Mouse (Mus musculus) left cerebral cortex, postnatal 36 days (tissue): Measurements from ENCODE around the gene Arhgef18. TPM values are rescaled to one million over a fixed set of nuclear protein-coding genes. Genes with fewer than 3 reads are reported as not detected.

Experiments used
- DNase-seq, 2 experiments: peaks; one replicate each; pipeline ENCODE4 v3.0.0; 2021 to 2022; ENCODE audit warnings: low spot score in 2 of 2, mixed read lengths in 1 of 2
- intact Hi-C: fragments of 180-260 bp; cut with DNase I; formaldehyde crosslinking; loops from one replicate; pipeline ENCODE4 v1.15.1; 2025
- total RNA-seq, 2 experiments: library from RNA; stranded (reverse); gene quantifications; 2 replicates each; pipeline ENCODE4 v1.2.3; 2021

The Arhgef18 gene
- total RNA-seq, 2 experiments from 2014 or later: 45.1 to 51.1 TPM

- DNase-seq: no peak
- intact Hi-C loops: no loop called here
Measured at GRCm38 (mm10) chr8:3436492-3436891, 43.7 kb downstream of the Arhgef18 start.

GRCm38 (mm10) chr8:3439510-3439909 is 46.7 kb downstream of the Arhgef18 start:
- no peak for DNase-seq
- intact Hi-C loops: no loop called here

- no peak for DNase-seq
- intact Hi-C loops: no loop called here
Measured at GRCm38 (mm10) chr8:3449226-3449625, 56.4 kb downstream of the Arhgef18 start.

- intact Hi-C loops: loop anchor here (10.0 kb wide), 1 partner anchor 96 kb away; the partner anchor contains the start of gene A430078G23Rik
- DNase-seq: peak; percentile 30 to 34
Measured at GRCm38 (mm10) chr8:3450670-3451069, 57.9 kb downstream of the Arhgef18 start.

- intact Hi-C loops: loop anchor here (10.0 kb wide), 1 partner anchor 97 kb away; the partner anchor contains the start of gene A430078G23Rik
- DNase-seq: no peak
Measured at GRCm38 (mm10) chr8:3451992-3452391, 59.2 kb downstream of the Arhgef18 start.

- intact Hi-C loops: no loop called here
- DNase-seq: no peak
Measured at GRCm38 (mm10) chr8:3463248-3463647, 70.4 kb downstream of the Arhgef18 start.

GRCm38 (mm10) chr8:3464309-3464708 is 71.5 kb downstream of the Arhgef18 start:
- no peak for DNase-seq
- intact Hi-C loops: no loop called here

- DNase-seq: peak; percentile 74 to 82
- intact Hi-C loops: no loop called here
Measured at GRCm38 (mm10) chr8:3467006-3467885, 74.4 kb downstream of the Arhgef18 start, which contains the start of gene Pex11g. Gene Pex11g, minus strand, starts transcription at chr8:3467680.

GRCm38 (mm10) chr8:3467886-3468545 is 75.2 kb downstream of the Arhgef18 start:
- no peak for DNase-seq
- intact Hi-C loops: no loop called here

GRCm38 (mm10) chr8:3468838-3469237 is 76.0 kb downstream of the Arhgef18 start:
- no peak for DNase-seq
- intact Hi-C loops: no loop called here

GRCm38 (mm10) chr8:3470562-3470961 is 77.8 kb downstream of the Arhgef18 start, which contains the start of gene Tex45:
Gene Tex45, plus strand, starts transcription at chr8:3470862.
- intact Hi-C loops: no loop called here

GRCm38 (mm10) chr8:3475715-3476429 is 83.1 kb downstream of the Arhgef18 start:
- intact Hi-C loops: no loop called here

More at GRCm38 (mm10) chr8:3470562-3470961, 77.8 kb downstream of the Arhgef18 start, which contains the start of gene Tex45:
- DNase-seq: no peak

GRCm38 (mm10) chr8:3480221-3480785 is 87.5 kb downstream of the Arhgef18 start:
- no peak for DNase-seq
- intact Hi-C loops: no loop called here

More at GRCm38 (mm10) chr8:3475715-3476429, 83.1 kb downstream of the Arhgef18 start:
- DNase-seq: no peak

GRCm38 (mm10) chr8:3481605-3482004 is 88.8 kb downstream of the Arhgef18 start:
- intact Hi-C loops: no loop called here
- no peak for DNase-seq

GRCm38 (mm10) chr8:3482240-3482740 is 89.5 kb downstream of the Arhgef18 start:
- DNase-seq: no peak

GRCm38 (mm10) chr8:3483546-3483945 is 90.7 kb downstream of the Arhgef18 start:
- intact Hi-C loops: no loop called here
- no peak for DNase-seq

More at GRCm38 (mm10) chr8:3482240-3482740, 89.5 kb downstream of the Arhgef18 start:
- intact Hi-C loops: no loop called here

GRCm38 (mm10) chr8:3485192-3485591 is 92.4 kb downstream of the Arhgef18 start:
- no peak for DNase-seq
- intact Hi-C loops: no loop called here

GRCm38 (mm10) chr8:3492901-3493844 is 100.4 kb downstream of the Arhgef18 start, which contains the start of gene Zfp358:
Gene Zfp358, plus strand, starts transcription at chr8:3493138.
- intact Hi-C loops: no loop called here
- peak; percentile 69 to 78 for DNase-seq
